Mouse (Mus musculus) heart, adult 11 months (tissue): ENCODE data around the gene Enox1.

Source experiments
- DNase-seq: peaks from one replicate; pipeline ENCODE4 v3.0.0; 2022

Gene Enox1

GRCm38 (mm10) chr14:77275607-77276006, 119.0 kb downstream of the Enox1 start:
- DNase-seq: peak; percentile 46

- peak; percentile 58 for DNase-seq
These were observed 122.6 kb downstream of the Enox1 start for GRCm38 (mm10) chr14:77279143-77279542.

GRCm38 (mm10) chr14:77280454-77280853, 123.9 kb downstream of the Enox1 start:
- DNase-seq: no peak

- peak; percentile 57 for DNase-seq
These were observed 124.3 kb downstream of the Enox1 start for GRCm38 (mm10) chr14:77280893-77281292.

GRCm38 (mm10) chr14:77283939-77284338, 127.4 kb downstream of the Enox1 start:
- peak; percentile 10 for DNase-seq

GRCm38 (mm10) chr14:77285453-77285852, 128.9 kb downstream of the Enox1 start:
- peak; percentile 50 for DNase-seq

GRCm38 (mm10) chr14:77291756-77292155, 135.2 kb downstream of the Enox1 start:
- no peak for DNase-seq

- no peak for DNase-seq
These were observed 140.5 kb downstream of the Enox1 start for GRCm38 (mm10) chr14:77297039-77297438.

GRCm38 (mm10) chr14:77298327-77298726, 141.8 kb downstream of the Enox1 start:
- no peak for DNase-seq

GRCm38 (mm10) chr14:77309571-77309970, 153.0 kb downstream of the Enox1 start:
- DNase-seq: no peak

GRCm38 (mm10) chr14:77311456-77311855, 154.9 kb downstream of the Enox1 start:
- DNase-seq: no peak

GRCm38 (mm10) chr14:77319396-77319795, 162.8 kb downstream of the Enox1 start:
- DNase-seq: no peak

- DNase-seq: peak; percentile 43
These were observed 167.8 kb downstream of the Enox1 start for GRCm38 (mm10) chr14:77324348-77324747.

- DNase-seq: no peak
These were observed 171.1 kb downstream of the Enox1 start for GRCm38 (mm10) chr14:77327693-77328092.

- no peak for DNase-seq
These were observed 173.2 kb downstream of the Enox1 start for GRCm38 (mm10) chr14:77329791-77330190.

- DNase-seq: peak; percentile 98
These were observed 187.2 kb downstream of the Enox1 start for GRCm38 (mm10) chr14:77343662-77344340.

GRCm38 (mm10) chr14:77346296-77346695, 189.7 kb downstream of the Enox1 start:
- peak; percentile 88 for DNase-seq

GRCm38 (mm10) chr14:77351803-77352352, 195.3 kb downstream of the Enox1 start:
- no peak for DNase-seq

- no peak for DNase-seq
These were observed 206.1 kb downstream of the Enox1 start for GRCm38 (mm10) chr14:77362662-77363061.

- DNase-seq: peak; percentile 90
These were observed 211.8 kb downstream of the Enox1 start for GRCm38 (mm10) chr14:77368411-77368810.

- peak; percentile 85 for DNase-seq
These were observed 212.5 kb downstream of the Enox1 start for GRCm38 (mm10) chr14:77369070-77369469.

- peak; percentile 73 for DNase-seq
These were observed 214.0 kb downstream of the Enox1 start for GRCm38 (mm10) chr14:77370521-77370920.

- DNase-seq: peak; percentile 64
These were observed 215.4 kb downstream of the Enox1 start for GRCm38 (mm10) chr14:77371977-77372376.

GRCm38 (mm10) chr14:77373119-77373518, 216.6 kb downstream of the Enox1 start:
- peak; percentile 51 for DNase-seq

GRCm38 (mm10) chr14:77375054-77375453, 218.5 kb downstream of the Enox1 start:
- peak; percentile 85 for DNase-seq
